Mouse (Mus musculus) heart, embryonic 16.5 days (tissue): Measurements from ENCODE around the gene Prr15l. TPM values are rescaled to one million over a fixed set of nuclear protein-coding genes. Genes with fewer than 3 reads are reported as not detected.

Experiments
- ATAC-seq: fragments of 200-750 bp; cut with Nextera tagmentation; replicated peaks from 2 replicates; pipeline ENCODE4 v1.8.0; 2017; ENCODE audit warnings: moderate number of reproducible peaks; ENCODE audit not compliant: insufficient read depth, low FRiP score; ENCODE audit errors: extremely low read depth
- H3K27ac ChIP-seq: fragments of 300-500 bp; sonication (generic); 2 replicates; pipeline ENCODE4 v1.5.1; 2014; ENCODE audit warnings: mild to moderate bottlenecking, low read length, control low read depth, moderate library complexity
- H3K27me3 ChIP-seq: fragments of 300-500 bp; sonication (generic); 2 replicates; pipeline ENCODE4 v1.6.1; 2014; ENCODE audit warnings: low read length, mixed read lengths; ENCODE audit not compliant: control insufficient read depth, insufficient read depth
- H3K36me3 ChIP-seq: fragments of 300-500 bp; sonication (generic); 2 replicates; pipeline ENCODE4 v1.6.1; 2014; ENCODE audit not compliant: control insufficient read depth, insufficient read depth
- H3K4me1 ChIP-seq: fragments of 300-500 bp; sonication (generic); 2 replicates; pipeline ENCODE4 v1.6.1; 2014; ENCODE audit warnings: low read length, mixed read lengths; ENCODE audit not compliant: control insufficient read depth, insufficient read depth
- H3K4me2 ChIP-seq: fragments of 300-500 bp; sonication (generic); 2 replicates; pipeline ENCODE4 v1.6.1; 2014; ENCODE audit warnings: low read depth, mild to moderate bottlenecking, control low read depth, low read length
- H3K4me3 ChIP-seq: fragments of 300-500 bp; sonication (generic); 2 replicates; pipeline ENCODE4 v1.5.1; 2014; ENCODE audit warnings: mild to moderate bottlenecking, control low read depth, low read length
- H3K9ac ChIP-seq: fragments of 300-500 bp; sonication (generic); 2 replicates; pipeline ENCODE4 v1.6.1; 2014; ENCODE audit warnings: low read length, control low read depth
- H3K9me3 ChIP-seq: fragments of 300-500 bp; sonication (generic); replicated peaks from 2 replicates; pipeline ENCODE4 v1.6.1; 2016; ENCODE audit warnings: low read length; ENCODE audit not compliant: control insufficient read depth
- WGBS: fragments of 180-500 bp; shearing (Covaris S2); extraction: QIAGEN DNeasy Blood & Tissue Kit; methylation state at CpG from one replicate; pipeline ENCODE4 v1.1.7; 2014; 5-methylcytosine and 5-hydroxymethylcytosine counted together
- polyA plus RNA-seq: library from polyadenylated mRNA; unstranded; fragments of >200 nt; fragmentation: Nextera tagmentation; extraction: Ambion mirVana; gene quantifications from 2 replicates; pipeline ENCODE4 v1.2.1, GENCODE M21; 2015

The Prr15l gene
- polyA plus RNA-seq, 1 experiment from 2014 or later, result 1.0 TPM

DNA sequence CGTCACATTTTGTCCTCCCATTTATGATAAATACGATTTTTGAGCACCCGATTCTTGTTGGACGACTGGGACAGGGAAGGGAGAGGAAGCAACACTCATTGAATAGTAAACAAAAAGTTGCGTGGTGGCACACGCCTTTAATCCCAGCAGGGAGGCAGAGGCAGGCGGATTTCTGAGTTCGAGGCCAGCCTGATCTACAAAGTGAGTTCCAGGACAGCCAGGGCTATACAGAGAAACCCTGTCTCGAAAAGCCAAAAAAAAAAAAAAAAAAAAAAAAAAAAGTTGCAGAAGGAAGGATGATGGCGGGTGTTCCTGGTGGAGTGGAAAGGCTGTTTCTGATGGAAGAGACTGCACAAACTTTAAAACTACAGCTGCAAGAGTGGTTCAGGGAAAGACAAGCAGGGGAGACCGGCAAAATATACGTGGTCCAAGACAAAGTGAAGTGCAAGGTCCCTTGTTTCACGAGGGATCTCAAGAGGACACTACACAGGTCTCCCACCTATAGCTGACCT lies 11.0 kb upstream of the Prr15l start:
- H3K27ac ChIP-seq, result no peak overlapping the region
- WGBS, result 26% methylated on average over 13 of the region's 13 CpGs
- peaks cover 8% of the 10 kb centered on the region for H3K4me1 ChIP-seq
- no peaks in the 10 kb centered on the region for H3K9me3 ChIP-seq
- peak overlapping the region; percentile 68 for H3K4me2 ChIP-seq
- peak overlapping the region; percentile 62 for H3K9ac ChIP-seq
- H3K27me3 ChIP-seq, result no peaks in the 10 kb centered on the region
- H3K4me3 ChIP-seq, result peak overlapping the region; percentile 53
- H3K36me3 ChIP-seq, result no peaks in the 10 kb centered on the region
- ATAC-seq, result peak; percentile 2; the same call in 1 of the 2 replicates

DNA sequence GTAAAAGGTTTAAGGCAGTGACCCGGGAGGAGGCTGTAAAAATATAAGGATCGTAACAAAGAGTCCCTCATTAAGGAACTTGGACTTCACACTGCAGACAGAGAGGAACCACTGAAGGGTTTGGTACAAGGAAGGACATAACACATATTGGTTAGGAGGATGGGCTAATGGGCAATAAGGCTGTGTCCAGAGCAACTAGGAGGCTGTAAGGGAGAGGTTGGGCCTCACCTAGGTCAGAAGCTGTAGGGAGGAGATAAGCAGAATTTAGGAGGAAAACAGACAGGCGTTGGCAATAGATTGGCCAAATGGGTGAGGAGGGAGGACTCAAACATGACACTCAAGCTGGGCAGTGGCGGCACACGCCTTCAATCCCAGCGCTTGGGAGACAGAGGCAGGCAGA lies 10.5 kb upstream of the Prr15l start:
- 88% methylated on average over 6 of the region's 6 CpGs for WGBS
- Histone ChIP-seq H3K9me3 (no peaks in the 10 kb centered on the region), H3K4me3 (no peak overlapping the region), H3K27me3 (no peaks in the 10 kb centered on the region), H3K27ac (no peak overlapping the region), H3K4me1 (peaks cover 8% of the 10 kb centered on the region), H3K36me3 (no peaks in the 10 kb centered on the region), H3K9ac (peak overlapping the region; percentile 62; the same call in 1 of the 2 replicates), H3K4me2 (no peak overlapping the region)
- no peak for ATAC-seq

DNA sequence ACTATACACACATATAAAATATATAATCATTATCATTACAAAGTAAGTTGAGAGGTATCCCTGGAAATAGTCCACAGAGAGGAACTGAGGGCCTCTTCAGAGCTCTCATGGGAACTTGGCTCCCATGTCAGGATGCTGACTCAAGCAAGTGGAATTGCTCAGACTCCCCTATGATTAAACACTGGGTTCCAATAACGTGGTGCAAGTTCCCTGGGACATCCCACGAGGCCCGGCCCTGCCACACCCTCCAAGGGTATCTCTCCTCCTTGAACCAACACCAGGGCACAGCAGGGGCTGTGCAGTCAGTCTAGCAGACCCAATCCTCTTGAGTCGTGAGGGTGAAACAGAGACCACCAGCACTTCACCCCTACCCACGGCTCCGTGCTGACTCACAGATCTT lies 8.9 kb upstream of the Prr15l start:
- 34% methylated on average over 6 of the region's 6 CpGs for WGBS
- no peaks in the 10 kb centered on the region for H3K36me3 ChIP-seq
- no peak for ATAC-seq

DNA sequence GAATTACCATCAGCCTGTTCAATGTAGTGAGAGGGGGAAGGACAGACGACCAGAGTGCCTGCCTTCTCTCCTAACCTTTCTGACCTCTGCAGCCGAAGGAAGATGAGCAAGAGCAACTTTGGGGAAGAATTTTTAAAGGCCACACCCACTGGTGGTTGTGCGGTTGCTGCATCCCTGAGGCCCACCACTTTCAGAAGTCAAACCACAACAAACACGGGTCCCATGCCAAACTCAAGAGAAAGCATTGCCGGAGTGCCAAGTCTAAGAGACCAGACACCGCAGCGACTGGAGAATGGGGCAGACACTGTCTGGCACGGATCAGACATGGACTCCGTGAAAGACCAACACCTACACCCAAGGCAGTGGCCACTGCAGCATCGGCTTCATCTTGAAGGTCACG lies 3.0 kb upstream of the Prr15l start:
- Histone ChIP-seq H3K9ac (no peak overlapping the region), H3K4me3 (no peak overlapping the region), H3K36me3 (no peaks in the 10 kb centered on the region), H3K4me1 (no peaks in the 10 kb centered on the region), H3K27ac (no peak overlapping the region), H3K4me2 (no peak overlapping the region), H3K9me3 (no peaks in the 10 kb centered on the region), H3K27me3 (peaks cover 13% of the 10 kb centered on the region)
- 70% methylated on average over 11 of the region's 11 CpGs for WGBS
- no peak for ATAC-seq

More for the DNA sequence above, 8.9 kb upstream of the Prr15l start:
- H3K9ac ChIP-seq, result no peak overlapping the region
- H3K9me3 ChIP-seq, result no peaks in the 10 kb centered on the region
- H3K4me1 ChIP-seq, result peaks cover 8% of the 10 kb centered on the region
- no peak overlapping the region for H3K27ac ChIP-seq
- peaks cover 2% of the 10 kb centered on the region; the same call in 1 of the 2 replicates for H3K27me3 ChIP-seq
- no peak overlapping the region for H3K4me2 ChIP-seq
- no peak overlapping the region for H3K4me3 ChIP-seq

DNA sequence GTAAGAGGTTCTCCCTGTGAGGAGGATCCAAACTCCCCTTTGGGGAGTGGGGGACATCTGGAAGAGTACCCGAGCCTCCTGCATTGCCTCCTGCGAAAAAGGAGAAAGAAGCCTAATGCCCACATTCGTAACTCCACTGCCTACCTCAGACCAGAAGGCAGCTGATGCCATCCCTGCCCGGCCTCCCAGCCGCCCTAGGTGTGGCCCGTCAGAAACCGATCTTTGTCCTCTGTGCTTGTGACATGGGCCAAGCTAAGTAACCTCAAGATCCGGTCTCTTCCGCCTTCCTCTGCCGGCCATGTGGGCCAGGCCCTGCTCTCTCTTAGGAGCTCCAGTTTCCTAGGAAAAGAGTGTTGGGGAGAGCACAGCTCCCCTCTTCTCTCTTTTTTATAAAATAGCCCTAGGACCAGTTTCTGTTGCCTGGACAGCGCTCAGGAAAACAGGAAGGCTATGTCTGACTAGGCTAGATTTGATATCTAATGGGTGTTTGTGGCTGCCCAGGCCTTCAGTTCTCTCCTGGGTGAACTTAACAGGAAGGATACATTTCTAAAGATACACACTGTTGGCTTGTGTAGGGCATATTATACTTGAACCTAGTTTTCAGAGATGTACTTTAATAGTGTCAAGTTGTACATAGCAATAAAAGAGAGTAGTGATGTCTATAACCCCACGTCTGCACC lies 2.3 kb upstream of the Prr15l start:
- no peak overlapping the region for H3K27ac ChIP-seq
- H3K9me3 ChIP-seq, result no peaks in the 10 kb centered on the region
- H3K9ac ChIP-seq, result no peak overlapping the region
- H3K4me3 ChIP-seq, result no peak overlapping the region
- H3K4me2 ChIP-seq, result no peak overlapping the region
- H3K4me1 ChIP-seq, result no peaks in the 10 kb centered on the region
- 81% methylated on average over 12 of the region's 12 CpGs for WGBS
- H3K36me3 ChIP-seq, result no peaks in the 10 kb centered on the region
- ATAC-seq, result no peak
- H3K27me3 ChIP-seq, result peaks cover 13% of the 10 kb centered on the region

DNA sequence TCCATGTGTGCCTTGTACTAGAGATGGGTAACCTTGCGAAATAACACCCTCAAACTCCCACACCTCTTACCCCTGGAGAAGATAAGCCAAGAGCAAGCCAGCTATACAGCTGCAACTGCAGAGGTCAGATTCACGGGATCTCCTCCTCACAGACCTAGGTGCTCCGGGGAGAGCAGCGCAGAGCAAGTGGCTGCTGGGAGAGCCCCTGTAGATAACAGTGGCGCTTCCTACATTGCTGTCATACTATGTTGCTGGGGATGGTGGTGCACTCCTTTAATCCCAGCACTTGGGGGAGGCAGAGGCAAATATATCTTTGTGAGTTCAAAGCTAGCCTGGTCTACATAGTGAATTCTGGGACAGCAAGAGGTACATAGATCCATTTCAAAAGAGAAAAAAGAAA lies 1.3 kb upstream of the Prr15l start:
- Histone ChIP-seq H3K9me3 (no peaks in the 10 kb centered on the region), H3K9ac (no peak overlapping the region)
- WGBS, result 55% methylated on average over 5 of the region's 5 CpGs

DNA sequence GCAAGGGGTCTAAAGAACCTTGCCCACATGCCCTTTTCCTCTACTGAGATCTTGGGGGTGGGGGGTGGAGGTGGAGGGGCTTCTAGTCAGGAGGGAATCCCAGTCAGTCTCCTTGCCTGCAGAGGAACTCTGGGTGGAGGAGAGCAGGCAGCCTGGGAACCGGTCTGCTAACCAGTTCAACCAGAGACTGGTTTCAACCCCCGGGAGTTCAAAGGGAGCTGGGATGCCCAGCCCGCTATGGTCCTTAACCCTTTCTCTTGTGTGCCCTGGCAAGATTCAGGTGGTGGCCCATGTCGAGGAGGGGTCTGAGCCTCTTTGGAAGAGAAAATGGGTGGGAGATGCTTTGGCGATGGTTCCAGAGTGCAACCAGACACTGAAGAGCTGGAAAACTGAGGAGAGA lies 787 bp downstream of the Prr15l start:
- Histone ChIP-seq H3K4me2 (no peak overlapping the region), H3K9ac (no peak overlapping the region), H3K4me1 (0 out of 2 replicates have a peak, but pooled peaks cover 2% of the 10 kb centered on the region), H3K4me3 (no peak overlapping the region), H3K27ac (no peak overlapping the region), H3K36me3 (no peaks in the 10 kb centered on the region), H3K9me3 (no peaks in the 10 kb centered on the region), H3K27me3 (peaks cover 11% of the 10 kb centered on the region)
- WGBS, result 11% methylated on average over 5 of the region's 5 CpGs
- no peak for ATAC-seq

More for the DNA sequence above, 1.3 kb upstream of the Prr15l start:
- Histone ChIP-seq H3K36me3 (no peaks in the 10 kb centered on the region), H3K27ac (no peak overlapping the region), H3K4me3 (no peak overlapping the region), H3K4me1 (no peaks in the 10 kb centered on the region), H3K27me3 (peaks cover 13% of the 10 kb centered on the region), H3K4me2 (no peak overlapping the region)
- no peak for ATAC-seq

DNA sequence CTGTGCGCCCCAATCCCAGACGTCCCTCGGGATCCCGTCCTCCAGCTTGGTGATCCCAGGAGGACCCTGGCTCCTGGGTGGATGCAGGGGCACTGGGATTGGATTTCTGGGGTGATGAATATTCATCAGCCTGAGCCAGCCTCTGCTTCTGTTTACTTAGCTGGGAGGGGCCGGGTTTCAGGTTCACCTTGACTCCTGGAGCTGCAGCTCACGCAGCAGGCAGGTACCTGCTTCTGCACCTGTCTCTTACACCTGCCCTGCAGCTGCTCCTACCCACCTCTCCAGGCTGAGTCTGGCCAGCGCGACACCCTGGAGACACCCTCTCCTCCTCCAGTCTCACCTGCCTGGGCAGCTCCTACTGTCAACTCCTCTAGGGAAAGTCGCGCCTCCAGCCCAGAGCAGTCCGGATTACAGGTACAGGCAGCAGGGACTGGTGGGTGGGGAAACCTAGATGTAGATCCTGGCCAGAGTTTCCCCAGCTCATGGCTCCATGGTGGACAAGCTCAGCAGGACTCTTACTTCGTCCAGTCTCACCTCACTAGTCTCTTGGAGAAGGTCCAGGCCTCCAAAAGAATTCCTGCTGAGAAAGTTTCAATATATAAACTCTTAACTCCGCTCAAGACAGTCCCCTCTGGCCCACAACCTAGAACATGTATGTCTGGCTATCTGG lies 1.3 kb downstream of the Prr15l start:
- Histone ChIP-seq H3K4me3 (no peak overlapping the region), H3K4me1 (0 out of 2 replicates have a peak, but pooled peaks cover 2% of the 10 kb centered on the region), H3K36me3 (no peaks in the 10 kb centered on the region), H3K9ac (no peak overlapping the region), H3K27me3 (peaks cover 11% of the 10 kb centered on the region), H3K4me2 (no peak overlapping the region), H3K27ac (no peak overlapping the region), H3K9me3 (no peaks in the 10 kb centered on the region)
- WGBS, result 20% methylated on average over 13 of the region's 13 CpGs
- ATAC-seq, result no peak

DNA sequence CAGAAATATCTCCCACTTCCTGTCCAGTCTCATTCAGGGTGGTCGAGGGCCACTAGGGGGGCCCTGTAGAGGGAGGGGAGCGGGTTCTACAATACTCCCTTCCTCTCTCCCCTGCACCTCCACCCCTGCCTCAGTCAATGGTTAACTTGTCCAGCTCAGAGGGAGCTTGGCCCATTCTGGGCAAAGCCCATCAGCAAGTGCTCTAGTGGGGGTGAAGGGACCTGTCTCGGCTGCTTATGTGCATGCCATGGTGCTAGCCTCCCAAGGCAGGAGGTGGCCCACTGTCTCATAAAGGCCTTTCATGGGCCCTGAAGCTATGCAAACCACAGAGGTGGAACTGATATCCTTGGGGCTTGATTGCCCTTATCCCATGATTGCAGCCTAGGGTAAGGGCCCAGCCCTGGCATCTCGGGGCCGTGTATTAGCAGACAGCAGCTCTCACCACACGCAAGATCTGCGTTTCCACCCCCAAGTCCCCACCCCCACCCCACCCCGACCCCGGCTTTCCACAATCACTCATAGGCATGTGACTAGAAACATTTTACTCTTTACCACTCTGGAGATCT lies 1.9 kb downstream of the Prr15l start:
- Histone ChIP-seq H3K4me1 (peaks cover 4% of the 10 kb centered on the region; the same call in 1 of the 2 replicates), H3K27ac (no peak overlapping the region), H3K4me3 (no peak overlapping the region), H3K9ac (no peak overlapping the region), H3K36me3 (no peaks in the 10 kb centered on the region), H3K9me3 (no peaks in the 10 kb centered on the region), H3K4me2 (no peak overlapping the region), H3K27me3 (peaks cover 11% of the 10 kb centered on the region)
- ATAC-seq, result no peak
- 61% methylated on average over 9 of the region's 9 CpGs for WGBS
